Mouse (Mus musculus) lung, adult 2 months (tissue): ENCODE results near the gene Stab2. TPM values are rescaled to one million over a fixed set of nuclear protein-coding genes. Genes with fewer than 3 reads are reported as not detected.

Source experiments
- DNase-seq: peaks from one replicate; pipeline ENCODE4 v3.0.0; 2022
- H3K4me1 ChIP-seq: fragments of 200-500 bp; 2 replicates; pipeline ENCODE4 v1.6.1; 2011; ENCODE audit warnings: low read length; ENCODE audit not compliant: control insufficient read depth, insufficient read depth
- H3K4me3 ChIP-seq: fragments of 200-500 bp; replicated peaks from 2 replicates; pipeline ENCODE3; 2011; ENCODE audit warnings: low read depth, mild to moderate bottlenecking, control low read depth, low read length; ENCODE audit errors: extremely low read depth
- CTCF ChIP-seq: fragments of 200-500 bp; IDR thresholded peaks from 2 replicates; pipeline ENCODE4 v1.5.1; 2011; ENCODE audit warnings: mild to moderate bottlenecking, low read length, control low read depth; ENCODE audit not compliant: insufficient read depth
- POLR2A ChIP-seq: fragments of 200-500 bp; IDR thresholded peaks from 2 replicates; pipeline ENCODE4 v1.6.1; 2011; ENCODE audit warnings: low read depth, mild to moderate bottlenecking, control low read depth, low read length, borderline replicate concordance; ENCODE audit errors: extremely low read depth
- WGBS: fragments of 180-500 bp; shearing (Covaris S2); methylation state at CpG from one replicate; pipeline ENCODE4 v1.1.7; 2018; 5-methylcytosine and 5-hydroxymethylcytosine counted together
- polyA plus RNA-seq: library from polyadenylated mRNA; depleted of rRNA; stranded (reverse); fragments of >200 nt; gene quantifications from 2 replicates; pipeline ENCODE4 v1.2.3, GENCODE M21; 2012

Stab2 gene
- polyA plus RNA-seq, 1 experiment = 0.88 TPM

- Histone ChIP-seq H3K4me3 (no peak overlapping the region), H3K4me1 (peaks cover 6% of the 10 kb centered on the region)
- 23% methylated on average over 8 of the region's 8 CpGs for whole genome bisulfite sequencing
- no peak for DNase-seq
- TF ChIP-seq CTCF (no peak), POLR2A (no peak)
These were observed 188.1 kb downstream of the Stab2 start for GRCm38 (mm10) chr10:86819649-86820165.

- WGBS = 74% methylated on average over 7 of the region's 7 CpGs
- TF ChIP-seq POLR2A (no peak), CTCF (no peak)
- H3K4me3 ChIP-seq = no peak overlapping the region
- H3K4me1 ChIP-seq = peaks cover 6% of the 10 kb centered on the region
- no peak for DNase-seq
These were observed 192.7 kb downstream of the Stab2 start for GRCm38 (mm10) chr10:86815133-86815532.

GRCm38 (mm10) chr10:86814292-86815131 lies 193.3 kb downstream of the Stab2 start:
- DNase-seq = no peak
- H3K4me1 ChIP-seq = peaks cover 4% of the 10 kb centered on the region; the same call in 1 of the 2 replicates
- WGBS = 73% methylated on average over 19 of the region's 19 CpGs
- TF ChIP-seq POLR2A (no peak), CTCF (no peak)
- no peak overlapping the region for H3K4me3 ChIP-seq

GRCm38 (mm10) chr10:86810612-86811011 lies 197.2 kb downstream of the Stab2 start:
- TF ChIP-seq POLR2A (no peak), CTCF (no peak)
- no peaks in the 10 kb centered on the region for H3K4me1 ChIP-seq
- no peak overlapping the region for H3K4me3 ChIP-seq
- 84% methylated on average over 5 of the region's 5 CpGs for WGBS
- no peak for DNase-seq

- Histone ChIP-seq H3K4me3 (no peak overlapping the region), H3K4me1 (no peaks in the 10 kb centered on the region)
- 87% methylated on average over 9 of the region's 9 CpGs for WGBS
- TF ChIP-seq POLR2A (no peak), CTCF (no peak)
- DNase-seq = no peak
These were observed 197.8 kb downstream of the Stab2 start for GRCm38 (mm10) chr10:86810000-86810399.

- no peak for DNase-seq
- WGBS = 74% methylated on average over 15 of the region's 15 CpGs
- no peaks in the 10 kb centered on the region for H3K4me1 ChIP-seq
- H3K4me3 ChIP-seq = no peak overlapping the region
- TF ChIP-seq CTCF (no peak), POLR2A (no peak)
These were observed 199.6 kb downstream of the Stab2 start for GRCm38 (mm10) chr10:86808013-86808758.

- TF ChIP-seq POLR2A = no peak
- TF ChIP-seq CTCF = no peak
- WGBS = 95% methylated on average over 1 of the region's 1 CpGs
- no peak for DNase-seq
These were observed 200.5 kb downstream of the Stab2 start for GRCm38 (mm10) chr10:86807362-86807761.

GRCm38 (mm10) chr10:86796073-86796741 lies 211.6 kb downstream of the Stab2 start:
- DNase-seq = no peak

More at GRCm38 (mm10) chr10:86807362-86807761, 200.5 kb downstream of the Stab2 start:
- Histone ChIP-seq H3K4me1 (no peaks in the 10 kb centered on the region), H3K4me3 (no peak overlapping the region)

GRCm38 (mm10) chr10:86794794-86795535 lies 212.9 kb downstream of the Stab2 start:
- TF ChIP-seq CTCF (no peak), POLR2A (no peak)
- DNase-seq = no peak
- WGBS = 92% methylated on average over 9 of the region's 9 CpGs
- H3K4me3 ChIP-seq = no peak overlapping the region
- 0 out of 2 replicates have a peak, but pooled peaks cover 2% of the 10 kb centered on the region for H3K4me1 ChIP-seq

More at GRCm38 (mm10) chr10:86796073-86796741, 211.6 kb downstream of the Stab2 start:
- no peak for TF ChIP-seq CTCF
- H3K4me1 ChIP-seq = 0 out of 2 replicates have a peak, but pooled peaks cover 2% of the 10 kb centered on the region
- H3K4me3 ChIP-seq = no peak overlapping the region
- 92% methylated on average over 5 of the region's 5 CpGs for WGBS
